21 mouse cellular contexts compared by ENCODE assay signal in the genomic region with DNA sequence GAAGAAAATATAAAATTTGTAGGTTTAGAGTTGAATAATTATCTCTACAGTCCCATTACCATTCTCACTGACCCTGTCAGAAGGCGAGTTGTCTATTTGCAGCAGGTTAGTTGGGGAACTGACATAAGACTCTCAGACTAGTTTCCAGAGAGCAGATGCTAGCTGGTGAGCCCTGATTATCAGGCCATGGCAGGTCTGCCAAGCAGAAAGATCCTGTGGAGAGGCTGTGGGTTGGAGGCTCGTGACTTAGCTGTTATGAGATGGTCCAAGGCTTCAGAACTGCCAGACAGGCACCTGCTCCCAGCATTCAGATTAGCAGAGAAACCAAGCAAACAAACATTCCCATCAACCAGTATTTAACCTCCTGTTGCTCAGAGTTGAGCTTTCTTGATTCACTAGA. TPM values are rescaled to one million over a fixed set of nuclear protein-coding genes. Genes with fewer than 3 reads are reported as not detected.
"Had no signal": no experiment of that assay in that cellular context is flagged by ENCODE, and none has a peak within 500 bp of the region (broad histone marks: within the 10 kb centered on the region; RNA-seq: fewer than 3 reads in every experiment).

No protein-coding gene starts in this region.

- H3K27me3 ChIP-seq: lung, embryonic 15.5 days; neural tube, embryonic 12.5 days; stomach, embryonic 15.5 days had no signal

- H3K9ac ChIP-seq: liver, postnatal 0 days; lung, embryonic 15.5 days; neural tube, embryonic 12.5 days; stomach, embryonic 15.5 days had no signal

- H3K4me1 ChIP-seq: lung, embryonic 15.5 days; megakaryocyte, embryonic 14.5 days; neural tube, embryonic 12.5 days; stomach, embryonic 15.5 days had no signal

- H3K4me2 ChIP-seq: lung, embryonic 15.5 days; midbrain, embryonic 11.5 days; neural tube, embryonic 12.5 days; stomach, embryonic 15.5 days had no signal

- H3K4me3 ChIP-seq: lung, embryonic 15.5 days; megakaryocyte, embryonic 14.5 days; neural tube, embryonic 12.5 days; stomach, embryonic 15.5 days had no signal

- ATAC-seq: liver, postnatal 0 days; lung, postnatal 0 days; midbrain, embryonic 16.5 days had no signal

- DNase-seq: liver, postnatal 0 days; lung, adult 2 months; lung, postnatal 14 days; lung, postnatal 36 days; midbrain, embryonic 14.5 days; right cerebral cortex, postnatal 14 days; thymus, adult 2 months; thymus, postnatal 25 days; thymus, postnatal 4 days had no signal

- H3K27ac ChIP-seq: lung, embryonic 15.5 days; macrophage; neural tube, embryonic 12.5 days; stomach, embryonic 15.5 days; stomach, postnatal 0 days had no signal

- H3K9me3 ChIP-seq: lung, embryonic 15.5 days; megakaryocyte, embryonic 14.5 days; neural tube, embryonic 12.5 days; stomach, embryonic 15.5 days had no signal

- H3K36me3 ChIP-seq: lung, embryonic 15.5 days; neural tube, embryonic 12.5 days; stomach, embryonic 15.5 days had no signal

RNA-seq across cellular contexts. Expression of gene Pcdh19, which starts 21.8 kb away (rescaled TPM):
- total RNA-seq: megakaryocyte progenitor cell, adult 5-6 weeks; monocyte, adult 5-6 weeks; neutrophil, adult 5-6 weeks had no signal
- polyA plus RNA-seq: macrophage had no signal
